Mouse (Mus musculus) heart, postnatal 14 days (tissue): ENCODE results near the gene Sh3bgrl2. TPM values are rescaled to one million over a fixed set of nuclear protein-coding genes. Genes with fewer than 3 reads are reported as not detected.

Source experiments
- DNase-seq, 2 experiments: peaks; one replicate each; pipeline ENCODE4 v3.0.0; 2021 to 2022
- intact Hi-C: fragments of 180-260 bp; cut with DNase I; formaldehyde crosslinking; loops from one replicate; pipeline ENCODE4 v1.15.1; 2025
- total RNA-seq, 2 experiments: library from RNA; stranded (reverse); gene quantifications; 2 replicates each; pipeline ENCODE4 v1.2.3; 2021

Sh3bgrl2 gene
- total RNA-seq, 2 experiments from 2014 or later = 7.2 TPM

DNA sequence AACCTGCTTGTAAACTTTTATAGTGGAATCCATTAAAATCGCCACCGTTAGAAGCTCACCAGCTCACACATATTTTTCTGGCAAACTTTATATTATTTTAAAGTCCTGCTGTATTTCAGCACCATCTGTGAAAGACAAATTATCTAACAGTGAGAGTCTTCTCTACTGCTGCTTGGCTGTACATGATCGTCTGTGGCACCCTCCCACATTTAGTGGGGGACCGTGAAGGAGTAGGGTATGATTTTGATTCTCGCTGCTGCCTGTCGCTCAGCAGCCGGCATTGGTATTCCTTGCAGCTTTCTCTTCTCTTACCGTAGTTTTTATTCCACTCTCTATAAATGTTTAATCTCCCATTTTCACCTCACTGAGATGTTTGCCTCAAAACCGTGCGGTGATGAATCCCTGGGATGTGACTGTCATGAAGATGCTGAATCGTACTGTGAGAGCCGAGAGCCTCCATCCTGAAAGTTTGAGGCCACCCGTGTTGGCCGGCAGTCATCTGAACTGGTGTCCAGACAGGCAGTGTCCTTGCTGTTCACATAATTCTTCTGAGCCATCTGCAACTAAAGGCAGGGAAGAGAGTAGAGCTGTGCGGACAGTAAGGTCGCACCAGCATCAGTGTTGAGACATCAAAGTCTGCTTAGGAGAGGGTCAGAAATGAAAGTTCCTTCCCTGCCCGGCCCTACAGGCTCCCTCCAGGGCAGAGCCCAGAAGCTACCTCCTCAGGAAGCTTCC, 38.4 kb downstream of the Sh3bgrl2 start:
- intact Hi-C loops = no loop called here
- DNase-seq = no peak

GRCm38 (mm10) chr9:83587116-83587515, 39.0 kb downstream of the Sh3bgrl2 start:
- intact Hi-C loops = no loop called here
- no peak for DNase-seq

- intact Hi-C loops = no loop called here
Measured at GRCm38 (mm10) chr9:83589063-83589462, 40.9 kb downstream of the Sh3bgrl2 start.

GRCm38 (mm10) chr9:83589680-83590467, 41.7 kb downstream of the Sh3bgrl2 start:
- DNase-seq = no peak
- intact Hi-C loops = no loop called here

More at GRCm38 (mm10) chr9:83589063-83589462, 40.9 kb downstream of the Sh3bgrl2 start:
- DNase-seq = no peak

- no peak for DNase-seq
- intact Hi-C loops = no loop called here
Measured at GRCm38 (mm10) chr9:83591848-83592456, 43.8 kb downstream of the Sh3bgrl2 start.

DNA sequence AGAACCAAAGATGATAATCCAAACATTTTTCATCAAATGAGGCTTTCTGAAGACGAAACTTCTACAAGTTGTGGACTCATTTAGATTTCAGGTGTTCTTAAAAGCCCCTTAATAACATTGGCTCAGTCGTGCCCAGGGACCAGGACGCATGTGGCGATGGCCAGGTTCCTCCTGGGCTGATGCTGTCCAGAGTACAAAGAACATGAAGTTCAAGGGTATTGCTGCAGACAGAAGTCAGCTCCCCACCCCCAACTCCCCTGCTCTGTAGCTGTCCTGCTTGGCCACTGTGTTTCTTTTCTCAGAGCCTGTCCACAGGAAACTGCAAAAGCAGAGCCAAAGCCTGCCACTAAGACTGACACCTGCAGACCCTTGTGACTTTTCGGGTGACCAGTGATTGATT, 45.7 kb downstream of the Sh3bgrl2 start:
- intact Hi-C loops = no loop called here
- no peak for DNase-seq

GRCm38 (mm10) chr9:83596132-83596531, 48.0 kb downstream of the Sh3bgrl2 start:
- no peak for DNase-seq
- intact Hi-C loops = no loop called here

DNA sequence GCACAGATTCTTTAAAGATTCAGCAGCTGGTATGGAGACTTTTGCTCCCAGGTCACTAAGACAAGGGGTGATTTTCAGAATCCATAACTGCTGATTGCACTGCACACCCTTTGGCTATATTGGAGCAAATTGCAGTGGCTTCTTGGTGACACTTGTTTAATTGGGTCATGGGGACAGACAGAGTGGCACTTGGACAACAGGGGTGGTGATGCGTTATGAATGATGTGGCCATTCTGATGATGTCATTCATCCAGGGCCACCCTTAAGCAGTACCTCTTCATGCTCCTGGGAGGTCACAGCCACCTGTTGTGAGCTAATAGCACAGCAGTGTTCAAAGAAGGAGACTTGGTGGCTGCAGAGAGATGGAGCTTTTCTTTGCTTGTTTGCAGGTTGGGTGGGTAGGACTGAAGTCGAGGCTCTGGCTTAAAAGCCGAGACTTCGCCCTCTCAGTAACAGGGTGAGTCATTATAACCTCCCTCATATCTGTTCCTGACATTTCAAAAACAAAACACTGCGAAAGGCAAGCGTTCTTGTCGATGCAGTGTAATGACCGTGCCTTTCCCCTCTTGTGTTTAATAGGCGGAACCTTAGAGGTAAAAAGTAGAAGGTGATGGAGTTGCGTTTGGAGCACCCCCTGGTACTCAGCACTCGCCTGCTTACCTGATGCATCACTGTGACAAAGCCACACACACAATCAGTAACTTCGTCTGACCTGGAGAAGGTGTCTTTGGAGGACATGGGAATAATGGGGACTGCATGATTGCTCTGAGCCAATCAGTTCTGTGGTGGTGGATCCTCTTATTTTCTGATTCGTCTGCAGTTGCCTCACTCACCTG, 48.7 kb downstream of the Sh3bgrl2 start:
- intact Hi-C loops = no loop called here
- no peak for DNase-seq

DNA sequence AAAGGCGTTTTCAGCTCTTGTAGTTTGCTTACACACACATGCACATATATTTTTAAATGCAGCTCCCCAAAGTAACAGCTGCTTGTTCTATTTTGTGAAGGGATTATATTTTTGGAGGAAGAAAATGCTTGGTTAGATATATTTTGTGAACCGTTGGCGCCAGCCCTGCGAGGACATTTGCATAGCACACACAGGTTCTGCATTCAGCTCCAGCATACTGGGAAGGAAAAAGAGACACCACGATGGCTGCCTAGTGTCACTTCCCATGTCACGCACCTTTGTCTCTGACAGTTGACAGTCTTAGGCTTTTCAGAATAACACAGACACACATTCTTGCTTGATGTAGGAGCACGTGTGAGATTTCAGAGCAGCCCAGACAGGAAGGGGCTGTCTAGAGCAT, 49.9 kb downstream of the Sh3bgrl2 start:
- intact Hi-C loops = no loop called here

DNA sequence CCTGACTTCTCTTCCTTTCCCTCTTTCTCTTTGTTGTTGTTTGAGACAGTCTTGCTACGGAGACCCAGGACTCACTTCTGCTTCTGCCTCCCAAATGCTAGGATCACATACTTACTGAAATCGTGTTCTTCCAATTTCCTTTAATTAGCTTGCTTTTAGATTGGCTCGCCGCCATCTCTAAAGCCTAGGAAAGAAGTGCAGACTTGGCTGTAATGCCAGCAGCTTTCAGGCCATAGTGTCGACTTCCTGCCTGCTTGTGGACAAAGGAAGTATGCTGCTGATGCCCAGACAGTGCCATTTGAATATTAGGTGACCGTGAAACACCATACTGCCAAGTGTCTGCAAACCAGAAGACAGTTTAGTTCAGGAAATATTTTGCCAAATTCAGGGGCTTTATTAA, 51.4 kb downstream of the Sh3bgrl2 start:
- intact Hi-C loops = no loop called here
- DNase-seq = peak in 1 of 2 experiments; percentile 18

More for the DNA sequence above, 49.9 kb downstream of the Sh3bgrl2 start:
- no peak for DNase-seq

GRCm38 (mm10) chr9:83600286-83601048, 52.3 kb downstream of the Sh3bgrl2 start:
- DNase-seq = no peak

GRCm38 (mm10) chr9:83602176-83602770, 54.1 kb downstream of the Sh3bgrl2 start:
- DNase-seq = no peak

More at GRCm38 (mm10) chr9:83600286-83601048, 52.3 kb downstream of the Sh3bgrl2 start:
- intact Hi-C loops = no loop called here

GRCm38 (mm10) chr9:83603159-83603558, 55.0 kb downstream of the Sh3bgrl2 start:
- intact Hi-C loops = no loop called here

More at GRCm38 (mm10) chr9:83602176-83602770, 54.1 kb downstream of the Sh3bgrl2 start:
- intact Hi-C loops = no loop called here

DNA sequence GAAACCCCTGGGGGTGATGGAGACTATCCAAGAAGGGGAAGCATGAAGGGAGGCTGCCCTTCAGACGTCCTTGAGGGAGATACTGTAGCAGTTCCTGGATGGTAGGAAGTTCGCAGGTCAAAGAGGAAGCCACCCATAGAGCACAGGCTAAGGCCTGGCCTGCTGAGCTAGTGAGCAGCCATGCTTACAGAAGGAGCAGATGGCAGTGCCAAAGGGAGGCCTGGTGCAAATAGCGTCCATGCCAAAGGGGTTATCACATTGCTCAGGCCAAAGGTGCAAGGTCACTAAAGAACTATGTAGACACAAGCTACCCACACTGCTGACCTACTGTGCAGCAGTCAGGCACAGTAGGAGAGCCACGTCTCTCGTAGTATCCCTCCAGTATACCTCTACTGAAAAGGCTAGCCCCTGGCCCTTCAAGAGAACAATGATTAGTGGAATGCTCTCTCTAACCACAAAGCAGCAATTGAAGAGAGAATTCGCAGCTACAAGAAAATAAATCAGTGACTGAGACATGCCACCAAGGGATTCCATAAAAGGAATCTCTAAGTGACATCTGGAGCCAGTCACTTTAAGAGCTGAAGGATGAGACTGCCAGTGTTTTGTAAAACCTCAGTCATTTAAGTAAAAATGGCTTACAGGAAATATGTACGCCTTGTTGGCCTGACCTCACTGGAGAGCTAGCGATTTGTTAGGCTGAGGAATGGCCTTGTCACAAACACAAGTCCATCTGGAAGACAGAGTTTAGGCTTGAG, 57.9 kb downstream of the Sh3bgrl2 start:
- DNase-seq = no peak
- intact Hi-C loops = no loop called here

More at GRCm38 (mm10) chr9:83603159-83603558, 55.0 kb downstream of the Sh3bgrl2 start:
- no peak for DNase-seq

DNA sequence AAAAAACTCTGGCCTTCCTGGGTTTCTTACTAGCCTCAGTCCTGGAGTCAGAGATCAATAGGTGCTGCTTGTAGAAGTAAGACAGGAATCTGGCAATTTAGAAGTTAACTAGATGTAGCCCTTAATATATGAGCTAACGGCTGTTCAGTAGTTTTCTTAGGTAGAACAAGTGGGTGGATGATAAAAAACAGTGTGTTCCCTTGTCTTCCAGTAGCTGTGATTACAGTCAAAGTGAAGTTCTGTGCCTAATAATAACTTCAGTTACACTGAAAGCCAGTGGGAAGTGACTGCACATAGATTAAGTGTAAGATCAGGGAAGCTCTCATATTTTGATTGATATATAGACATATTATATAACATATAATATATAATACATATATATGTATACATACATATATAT, 60.0 kb downstream of the Sh3bgrl2 start:
- intact Hi-C loops = no loop called here
- DNase-seq = no peak

- intact Hi-C loops = loop anchor here (2.0 to 5.0 kb wide), 3 partner anchors 83 to 232 kb away; no protein-coding TSS in a partner anchor
- peak; percentile 74 to 84 for DNase-seq
Measured at GRCm38 (mm10) chr9:83609422-83610297, 61.5 kb downstream of the Sh3bgrl2 start.

GRCm38 (mm10) chr9:83615912-83616585, 67.9 kb downstream of the Sh3bgrl2 start:
- intact Hi-C loops = no loop called here
- DNase-seq = no peak
